Mouse (Mus musculus) liver, embryonic 16.5 days (tissue): ENCODE results near the gene Gm28047. TPM values are rescaled to one million over a fixed set of nuclear protein-coding genes. Genes with fewer than 3 reads are reported as not detected.

Experiments used
- ATAC-seq: fragments of 200-750 bp; cut with Nextera tagmentation; 2 replicates; pipeline ENCODE4 v1.8.0; 2017; ENCODE audit warnings: low read depth, mild to moderate bottlenecking, moderate number of reproducible peaks, moderate library complexity
- H3K27ac ChIP-seq: fragments of 300-500 bp; sonication (generic); 2 replicates; pipeline ENCODE4 v1.5.1; 2014; ENCODE audit warnings: mild to moderate bottlenecking, low read length
- H3K27me3 ChIP-seq: fragments of 300-500 bp; sonication (generic); 2 replicates; pipeline ENCODE4 v1.6.1; 2014; ENCODE audit warnings: low read depth, low read length, mixed read lengths; ENCODE audit not compliant: control insufficient read depth, insufficient read depth
- H3K36me3 ChIP-seq: fragments of 300-500 bp; sonication (generic); 2 replicates; pipeline ENCODE4 v1.6.1; 2014; ENCODE audit warnings: mild to moderate bottlenecking; ENCODE audit not compliant: control insufficient read depth, insufficient read depth
- H3K4me1 ChIP-seq: fragments of 300-500 bp; sonication (generic); 2 replicates; pipeline ENCODE4 v1.6.1; 2014; ENCODE audit warnings: low read depth, low read length, mixed read lengths; ENCODE audit not compliant: control insufficient read depth
- H3K4me2 ChIP-seq: fragments of 300-500 bp; sonication (generic); 2 replicates; pipeline ENCODE4 v1.6.1; 2014; ENCODE audit warnings: low read depth, low read length, mixed read lengths
- H3K4me3 ChIP-seq: fragments of 300-500 bp; sonication (generic); 2 replicates; pipeline ENCODE4 v1.5.1; 2014; ENCODE audit warnings: low read depth, mild to moderate bottlenecking, low read length
- H3K9ac ChIP-seq: fragments of 300-500 bp; sonication (generic); 2 replicates; pipeline ENCODE4 v1.6.1; 2014; ENCODE audit warnings: low read depth, low read length
- H3K9me3 ChIP-seq: fragments of 300-500 bp; sonication (generic); replicated peaks from 2 replicates; pipeline ENCODE4 v1.6.1; 2016; ENCODE audit warnings: low read length; ENCODE audit not compliant: control insufficient read depth
- WGBS: fragments of 180-500 bp; shearing (Covaris S2); extraction: QIAGEN DNeasy Blood & Tissue Kit; methylation state at CpG from one replicate; pipeline ENCODE4 v1.1.7; 2014; ENCODE audit not compliant: insufficient replicate concordance; 5-methylcytosine and 5-hydroxymethylcytosine counted together
- polyA plus RNA-seq: library from polyadenylated mRNA; unstranded; fragments of >200 nt; fragmentation: Nextera tagmentation; extraction: Ambion mirVana; gene quantifications from 2 replicates; pipeline ENCODE4 v1.2.1, GENCODE M21; 2015

The Gm28047 gene
- polyA plus RNA-seq, 1 experiment from 2014 or later = not detected

- Histone ChIP-seq H3K4me1 (peaks cover 29% of the 10 kb centered on the region), H3K4me2 (peak within 1 kb of the TSS; percentile 98), H3K36me3 (no peaks in the 10 kb centered on the region), H3K27ac (peak within 1 kb of the TSS; percentile 76), H3K4me3 (peak within 1 kb of the TSS; percentile 78), H3K9me3 (no peaks in the 10 kb centered on the region), H3K27me3 (peaks cover 3% of the 10 kb centered on the region; the same call in 1 of the 2 replicates), H3K9ac (peak within 1 kb of the TSS; percentile 69)
- no peak for ATAC-seq
- WGBS = under 1% methylated on average over 38 of the region's 43 CpGs
Observed at GRCm38 (mm10) chr15:102516728-102517404, 108.0 kb downstream of the Gm28047 start, which contains the start of gene Map3k12. Gene Map3k12 (minus strand): TSS chr15:102517064.

DNA sequence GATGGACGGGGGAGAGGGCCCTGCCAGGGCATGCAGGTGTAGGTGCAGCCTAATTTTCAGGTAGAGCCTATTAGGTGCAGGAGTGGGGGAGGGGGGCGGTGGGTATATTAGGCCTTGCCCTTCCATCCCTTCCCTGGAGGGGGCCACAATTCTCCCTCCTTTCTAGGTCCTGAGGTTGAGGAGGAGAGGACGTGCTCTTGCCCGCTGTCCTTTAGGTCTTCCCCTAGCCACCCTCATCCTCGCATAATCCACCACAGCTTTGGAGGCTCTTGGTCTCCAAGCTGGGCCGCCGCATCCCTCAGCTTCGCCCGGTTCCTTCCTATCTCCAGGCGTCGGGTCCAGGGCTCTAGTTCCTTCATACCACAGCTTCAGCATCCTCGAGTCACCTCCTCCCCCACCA, 108.6 kb downstream of the Gm28047 start:
- peaks cover 30% of the 10 kb centered on the region for H3K4me1 ChIP-seq
- H3K27ac ChIP-seq = no peak overlapping the region
- H3K4me3 ChIP-seq = peak overlapping the region; percentile 78
- peaks cover 3% of the 10 kb centered on the region; the same call in 1 of the 2 replicates for H3K27me3 ChIP-seq
- no peaks in the 10 kb centered on the region for H3K9me3 ChIP-seq
- WGBS = 10% methylated on average over 12 of the region's 12 CpGs
- peak overlapping the region; percentile 98 for H3K4me2 ChIP-seq
- H3K9ac ChIP-seq = peak overlapping the region; percentile 69
- ATAC-seq = no peak
- H3K36me3 ChIP-seq = no peaks in the 10 kb centered on the region

- Histone ChIP-seq H3K9me3 (no peaks in the 10 kb centered on the region), H3K9ac (no peak overlapping the region), H3K4me3 (no peak overlapping the region), H3K27me3 (peaks cover 3% of the 10 kb centered on the region; the same call in 1 of the 2 replicates), H3K36me3 (no peaks in the 10 kb centered on the region), H3K27ac (no peak overlapping the region), H3K4me1 (peaks cover 35% of the 10 kb centered on the region), H3K4me2 (peak overlapping the region; percentile 98; the same call in 1 of the 2 replicates)
- no peak for ATAC-seq
- WGBS = 76% methylated on average over 4 of the region's 4 CpGs
Observed at GRCm38 (mm10) chr15:102515791-102516190, 109.1 kb downstream of the Gm28047 start.

- Histone ChIP-seq H3K4me2 (no peak overlapping the region), H3K9ac (no peak overlapping the region), H3K27ac (no peak overlapping the region), H3K4me3 (no peak overlapping the region), H3K4me1 (peaks cover 35% of the 10 kb centered on the region), H3K36me3 (no peaks in the 10 kb centered on the region), H3K9me3 (no peaks in the 10 kb centered on the region), H3K27me3 (peaks cover 3% of the 10 kb centered on the region; the same call in 1 of the 2 replicates)
- no peak for ATAC-seq
- WGBS = 64% methylated on average over 2 of the region's 2 CpGs
Observed at GRCm38 (mm10) chr15:102515261-102515660, 109.6 kb downstream of the Gm28047 start.

DNA sequence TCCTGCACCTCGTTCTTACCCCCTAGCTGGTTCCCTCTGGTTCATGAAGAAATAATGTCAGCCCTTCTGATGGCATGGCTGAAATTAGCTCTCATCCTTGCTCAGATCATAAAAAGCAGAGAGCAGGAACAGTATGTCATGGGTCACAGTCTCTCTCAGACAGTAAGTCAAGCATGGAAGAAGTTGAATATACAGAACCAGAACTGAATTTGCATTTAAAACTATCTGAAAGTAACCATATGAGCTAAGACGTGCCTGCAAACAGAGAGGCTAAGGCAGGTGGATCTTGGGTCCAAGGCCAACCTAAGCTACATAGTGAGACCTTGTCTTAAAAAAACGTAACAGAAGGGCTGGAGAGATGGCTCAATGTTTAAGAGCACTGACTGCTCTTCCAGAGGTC, 111.9 kb downstream of the Gm28047 start:
- no peak for ATAC-seq
- no peaks in the 10 kb centered on the region for H3K9me3 ChIP-seq
- WGBS = 53% methylated on average over 3 of the region's 3 CpGs
- no peak overlapping the region for H3K9ac ChIP-seq
- H3K36me3 ChIP-seq = no peaks in the 10 kb centered on the region
- H3K4me3 ChIP-seq = no peak overlapping the region
- H3K27me3 ChIP-seq = peaks cover 3% of the 10 kb centered on the region; the same call in 1 of the 2 replicates
- no peak overlapping the region for H3K4me2 ChIP-seq
- H3K4me1 ChIP-seq = peaks cover 23% of the 10 kb centered on the region
- no peak overlapping the region for H3K27ac ChIP-seq

DNA sequence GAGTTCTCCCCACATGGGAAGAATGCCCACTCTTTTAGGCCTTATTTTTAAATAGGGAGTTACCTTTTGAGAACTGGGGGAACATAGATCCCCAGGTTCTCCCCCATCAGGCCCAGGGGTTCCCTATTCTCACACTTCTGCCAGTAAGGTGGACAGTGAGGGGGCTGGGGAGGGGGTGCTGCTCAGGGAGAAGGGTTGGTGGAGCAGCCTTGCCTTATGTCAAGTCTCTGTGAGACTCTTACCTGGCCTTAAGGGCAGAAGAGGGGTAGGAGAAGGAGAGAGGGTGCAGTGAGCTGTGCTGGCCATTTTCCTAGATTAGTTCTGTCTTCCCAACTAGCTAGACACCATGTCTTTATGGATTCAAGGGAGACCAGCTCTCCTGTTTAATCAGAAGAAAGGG, 112.4 kb downstream of the Gm28047 start:
- H3K27ac ChIP-seq = no peak overlapping the region
- no peaks in the 10 kb centered on the region for H3K9me3 ChIP-seq
- H3K9ac ChIP-seq = no peak overlapping the region
- no peak for ATAC-seq
- peaks cover 23% of the 10 kb centered on the region for H3K4me1 ChIP-seq
- no peak overlapping the region for H3K4me2 ChIP-seq
- peaks cover 3% of the 10 kb centered on the region; the same call in 1 of the 2 replicates for H3K27me3 ChIP-seq
- H3K36me3 ChIP-seq = no peaks in the 10 kb centered on the region
- H3K4me3 ChIP-seq = no peak overlapping the region

GRCm38 (mm10) chr15:102512010-102512409, 112.9 kb downstream of the Gm28047 start:
- Histone ChIP-seq H3K27ac (no peak overlapping the region), H3K4me3 (no peak overlapping the region), H3K9me3 (no peaks in the 10 kb centered on the region), H3K4me2 (no peak overlapping the region), H3K9ac (no peak overlapping the region), H3K27me3 (peaks cover 3% of the 10 kb centered on the region; the same call in 1 of the 2 replicates), H3K4me1 (peaks cover 23% of the 10 kb centered on the region), H3K36me3 (no peaks in the 10 kb centered on the region)
- 54% methylated on average over 5 of the region's 5 CpGs for WGBS
- no peak for ATAC-seq

- 36% methylated on average over 6 of the region's 6 CpGs for WGBS
- Histone ChIP-seq H3K9ac (no peak overlapping the region), H3K4me3 (no peak overlapping the region), H3K27me3 (peaks cover 3% of the 10 kb centered on the region; the same call in 1 of the 2 replicates), H3K27ac (no peak overlapping the region), H3K36me3 (no peaks in the 10 kb centered on the region), H3K4me1 (peaks cover 18% of the 10 kb centered on the region), H3K4me2 (no peak overlapping the region), H3K9me3 (no peaks in the 10 kb centered on the region)
- ATAC-seq = no peak
Observed at GRCm38 (mm10) chr15:102511285-102511833, 113.5 kb downstream of the Gm28047 start.

- Histone ChIP-seq H3K9me3 (no peaks in the 10 kb centered on the region), H3K27me3 (no peaks in the 10 kb centered on the region), H3K36me3 (no peaks in the 10 kb centered on the region), H3K27ac (no peak overlapping the region; the same call in 1 of the 2 replicates), H3K4me2 (peak overlapping the region; percentile 91), H3K4me3 (peak overlapping the region; percentile 68), H3K9ac (peak overlapping the region; percentile 57), H3K4me1 (peaks cover 15% of the 10 kb centered on the region)
- peak; percentile 94 for ATAC-seq
- WGBS = 4% methylated on average over 34 of the region's 34 CpGs
Observed at GRCm38 (mm10) chr15:102510590-102511284, 114.1 kb downstream of the Gm28047 start.
